Mouse (Mus musculus): ENCODE results near the gene Ccdc125.

DNA sequence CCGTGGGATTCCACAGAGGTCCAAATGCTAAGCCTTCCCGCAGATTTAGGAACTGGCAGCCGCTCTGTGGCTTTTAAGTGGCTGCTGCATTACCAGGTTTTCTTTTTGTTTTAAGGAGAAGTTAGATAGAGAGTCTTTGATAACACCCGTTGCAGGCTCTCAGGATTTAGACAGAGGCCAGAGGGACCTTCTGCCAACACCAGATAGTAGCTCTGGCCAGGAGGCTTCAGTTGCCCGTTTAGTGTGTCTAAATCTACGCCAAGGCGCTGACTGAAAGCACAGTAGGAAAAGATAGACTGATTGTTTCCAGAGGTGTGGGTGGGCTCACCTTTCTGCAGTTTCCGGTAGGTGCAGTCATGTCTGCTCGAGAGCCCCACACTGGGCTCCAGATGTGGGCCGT lies 55.7 kb downstream of the Ccdc125 start:
- TF ChIP-seq EP300 (IDR thresholded peaks at IDR 0.05; ENCODE audit: low read length): no peak
- no peak for TF ChIP-seq KAT2A (IDR thresholded peaks at IDR 0.05; ENCODE audit: insufficient replicate concordance, low read length)
- TF ChIP-seq SMC3 (IDR thresholded peaks at IDR 0.05; ENCODE audit: low read depth, low read length): no peak
- TF ChIP-seq E2F4 (IDR thresholded peaks at IDR 0.05; ENCODE audit: insufficient replicate concordance, low read depth, low read length): no peak

All from CH12.LX (cell line).